26 mouse cellular contexts compared by ENCODE assay signal in genomic region chr5:26293258-26293657, GRCm38 (mm10). TPM values are rescaled to one million over a fixed set of nuclear protein-coding genes. Genes with fewer than 3 reads are reported as not detected.
"Had no signal": no experiment of that assay in that cellular context is flagged by ENCODE, and none has a peak within 500 bp of the region (broad histone marks: within the 10 kb centered on the region; RNA-seq: fewer than 3 reads in every experiment).

No protein-coding gene starts in this region.

- H3K9me3 ChIP-seq: liver, embryonic 13.5 days; liver, embryonic 15.5 days; lung, embryonic 15.5 days; midbrain, embryonic 10.5 days; midbrain, embryonic 12.5 days; neural tube, embryonic 13.5 days; neural tube, embryonic 15.5 days had no signal

- DNase-seq: liver, embryonic 13.5 days; liver, postnatal 0 days; lung, adult 2 months; lung, postnatal 14 days; lung, postnatal 4 days; midbrain, embryonic 14.5 days; retina, postnatal 1 day; right cerebral cortex, postnatal 4 days; spleen, adult 18-20 months; thymus, adult 2 months; thymus, postnatal 25 days had no signal

- H3K36me3 ChIP-seq: liver, embryonic 13.5 days; liver, embryonic 15.5 days; lung, embryonic 15.5 days; midbrain, embryonic 10.5 days; midbrain, embryonic 12.5 days; neural tube, embryonic 13.5 days; neural tube, embryonic 15.5 days had no signal

- H3K27ac ChIP-seq: liver, embryonic 13.5 days; liver, embryonic 15.5 days; lung, embryonic 15.5 days; midbrain, embryonic 10.5 days; midbrain, embryonic 12.5 days; neural tube, embryonic 13.5 days; neural tube, embryonic 15.5 days had no signal

- H3K4me1 ChIP-seq: liver, embryonic 13.5 days; liver, embryonic 15.5 days; lung, embryonic 15.5 days; midbrain, embryonic 10.5 days; midbrain, embryonic 12.5 days; neural tube, embryonic 13.5 days; neural tube, embryonic 15.5 days had no signal

- H3K4me3 ChIP-seq: liver, embryonic 13.5 days; liver, embryonic 15.5 days; lung, embryonic 15.5 days; midbrain, embryonic 10.5 days; midbrain, embryonic 12.5 days; myocyte; neural tube, embryonic 13.5 days; neural tube, embryonic 15.5 days had no signal

- ATAC-seq: liver, postnatal 0 days; lung, postnatal 0 days; midbrain, embryonic 16.5 days had no signal

- H3K27me3 ChIP-seq: liver, embryonic 13.5 days; liver, embryonic 15.5 days; lung, embryonic 15.5 days; midbrain, embryonic 12.5 days; neural tube, embryonic 13.5 days; neural tube, embryonic 15.5 days had no signal

RNA-seq across cellular contexts. Expression of gene Gm7361, which starts 35.8 kb away (rescaled TPM):
- total RNA-seq: megakaryocyte, adult 5-6 weeks; megakaryocyte-erythroid progenitor cell, adult 5-6 weeks had no signal
- polyA plus RNA-seq: liver, embryonic 13.5 days; liver, embryonic 15.5 days; liver, postnatal 0 days; lung, adult 2 months; lung, embryonic 15.5 days; lung, postnatal 0 days; midbrain, embryonic 12.5 days; myocyte; neural tube, embryonic 11.5 days; small intestine, adult 2 months; stomach, embryonic 14.5 days; stomach, embryonic 16.5 days had no signal
